Mouse (Mus musculus) midbrain, postnatal 0 days (tissue): ENCODE measurements at regions not wholly inside any gene's neighbourhood (a gene's known extent, or its start where the extent isn't known, plus 50 kb on each side); places are given as distances from the start of the nearest gene placed in this dataset.

Experiments
- ATAC-seq: fragments of 200-750 bp; cut with Nextera tagmentation; 2 replicates; pipeline ENCODE4 v1.8.0; 2017; ENCODE audit warnings: moderate number of reproducible peaks, mild to moderate bottlenecking, moderate TSS enrichment, moderate library complexity; ENCODE audit not compliant: low FRiP score
- DNase-seq: peaks from one replicate; pipeline ENCODE4 v3.0.0-alpha.2; 2015; ENCODE audit warnings: low spot score
- H3K27ac ChIP-seq: fragments of 300-500 bp; sonication (generic); 2 replicates; pipeline ENCODE4 v1.5.1; 2014; ENCODE audit warnings: low read depth, mild to moderate bottlenecking, low read length, mixed read lengths
- H3K27me3 ChIP-seq: fragments of 300-500 bp; sonication (generic); 2 replicates; pipeline ENCODE4 v1.6.1; 2014; ENCODE audit warnings: low read length, control low read depth, mixed read lengths; ENCODE audit not compliant: insufficient read depth
- H3K36me3 ChIP-seq: fragments of 300-500 bp; sonication (generic); 2 replicates; pipeline ENCODE4 v1.6.1; 2014; ENCODE audit warnings: low read length, control low read depth, mixed read lengths; ENCODE audit not compliant: insufficient read depth
- H3K4me1 ChIP-seq: fragments of 300-500 bp; sonication (generic); 2 replicates; pipeline ENCODE4 v1.6.1; 2014; ENCODE audit warnings: mild to moderate bottlenecking, control low read depth, antibody characterized with exemption, low read length, mixed read lengths; ENCODE audit not compliant: insufficient read depth
- H3K4me2 ChIP-seq: fragments of 300-500 bp; sonication (generic); 2 replicates; pipeline ENCODE4 v1.6.1; 2014; ENCODE audit warnings: low read depth, mild to moderate bottlenecking, low read length, mixed read lengths; ENCODE audit not compliant: poor library complexity, severe bottlenecking
- H3K4me3 ChIP-seq: fragments of 300-500 bp; sonication (generic); 2 replicates; pipeline ENCODE4 v1.5.1; 2014; ENCODE audit warnings: low read depth, mild to moderate bottlenecking, low read length, moderate library complexity
- H3K9ac ChIP-seq: fragments of 300-500 bp; sonication (generic); replicated peaks from 2 replicates; pipeline ENCODE4 v1.6.1; 2014; ENCODE audit warnings: mild to moderate bottlenecking, low read length, moderate library complexity, mixed read lengths; ENCODE audit not compliant: poor library complexity, severe bottlenecking
- H3K9me3 ChIP-seq: fragments of 300-500 bp; sonication (generic); 2 replicates; pipeline ENCODE4 v1.6.1; 2016; ENCODE audit warnings: low read length, control low read depth
- CTCF ChIP-seq: IDR thresholded peaks from 2 replicates; pipeline ENCODE4 v1.5.1; 2016; ENCODE audit warnings: antibody characterized with exemption, mild to moderate bottlenecking
- WGBS: fragments of 180-500 bp; shearing (Covaris S2); extraction: QIAGEN DNeasy Blood & Tissue Kit; methylation state at CpG from one replicate; pipeline ENCODE4 v1.1.7; 2014; 5-methylcytosine and 5-hydroxymethylcytosine counted together

DNA sequence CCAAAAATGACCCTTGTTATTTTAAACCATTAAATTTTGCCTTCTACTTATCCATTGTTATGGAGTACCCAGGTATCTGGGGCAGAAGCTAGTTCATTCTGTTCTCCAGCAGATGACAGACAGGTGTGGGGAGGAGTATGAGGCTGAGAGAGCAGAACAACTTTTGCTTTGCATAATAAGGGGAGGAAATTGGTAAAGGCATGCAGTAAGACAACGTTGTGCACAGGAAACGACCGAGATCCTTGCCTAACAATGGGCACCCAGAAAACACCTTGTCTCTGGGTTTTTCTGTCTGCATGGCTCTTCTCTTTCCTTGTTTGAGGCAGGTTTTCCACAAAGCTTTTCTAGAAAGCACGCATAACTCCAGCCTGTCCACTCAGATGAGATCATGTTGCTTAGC is 220.4 kb downstream of the Tbx18 start:
- ATAC-seq (no peak), DNase-seq (no peak)
- H3K36me3 ChIP-seq, result no peaks in the 10 kb centered on the region
- 79% methylated on average over 4 of the region's 4 CpGs for WGBS
- no peaks in the 10 kb centered on the region for H3K27me3 ChIP-seq
- H3K4me2 ChIP-seq, result no peak overlapping the region
- no peak overlapping the region for H3K27ac ChIP-seq
- TF ChIP-seq CTCF, result no peak
- no peaks in the 10 kb centered on the region for H3K4me1 ChIP-seq
- no peaks in the 10 kb centered on the region for H3K9me3 ChIP-seq
- H3K9ac ChIP-seq, result no peak overlapping the region
- H3K4me3 ChIP-seq, result no peak overlapping the region

DNA sequence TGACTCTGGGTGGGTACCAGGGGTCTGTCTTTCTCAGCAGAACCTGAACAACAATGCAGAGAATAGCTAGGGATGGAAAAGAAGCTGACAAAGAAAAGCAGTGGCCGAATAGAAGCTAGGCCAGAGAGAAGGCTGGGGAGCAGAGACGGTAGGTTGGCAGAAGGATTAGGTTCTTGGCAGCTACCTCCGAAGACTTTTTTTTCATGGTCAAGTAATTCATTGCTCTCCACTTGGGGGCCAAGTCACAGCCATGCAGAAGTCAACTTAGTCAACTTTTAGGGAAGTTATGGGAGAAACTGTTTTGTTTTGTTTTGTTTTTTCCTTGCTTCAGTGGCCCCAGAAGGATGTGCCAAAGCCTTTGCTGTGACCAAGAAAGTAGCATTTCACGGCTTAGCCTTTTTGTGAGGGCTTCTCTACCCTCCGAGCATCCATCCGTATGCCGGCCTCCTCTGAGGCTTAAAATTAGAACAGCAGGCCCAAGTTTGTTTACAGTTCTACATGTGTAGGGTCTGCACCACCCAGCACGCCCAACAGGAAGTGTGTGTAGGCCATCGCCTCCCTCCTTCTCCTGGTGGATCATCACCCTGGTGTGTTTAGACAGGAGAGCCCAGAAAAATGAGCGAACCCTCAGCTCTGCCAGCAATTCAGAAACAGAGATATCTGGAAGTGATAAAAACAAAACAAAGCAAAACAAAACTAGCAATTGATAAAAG is 226.2 kb downstream of the Tbx18 start:
- no peaks in the 10 kb centered on the region for H3K27me3 ChIP-seq
- no peaks in the 10 kb centered on the region for H3K4me1 ChIP-seq
- no peaks in the 10 kb centered on the region for H3K36me3 ChIP-seq
- no peak overlapping the region for H3K9ac ChIP-seq
- WGBS, result 73% methylated on average over 10 of the region's 10 CpGs
- H3K27ac ChIP-seq, result no peak overlapping the region
- DNase-seq (no peak), ATAC-seq (no peak)
- H3K9me3 ChIP-seq, result no peaks in the 10 kb centered on the region
- no peak for TF ChIP-seq CTCF
- H3K4me3 ChIP-seq, result no peak overlapping the region
- no peak overlapping the region for H3K4me2 ChIP-seq

DNA sequence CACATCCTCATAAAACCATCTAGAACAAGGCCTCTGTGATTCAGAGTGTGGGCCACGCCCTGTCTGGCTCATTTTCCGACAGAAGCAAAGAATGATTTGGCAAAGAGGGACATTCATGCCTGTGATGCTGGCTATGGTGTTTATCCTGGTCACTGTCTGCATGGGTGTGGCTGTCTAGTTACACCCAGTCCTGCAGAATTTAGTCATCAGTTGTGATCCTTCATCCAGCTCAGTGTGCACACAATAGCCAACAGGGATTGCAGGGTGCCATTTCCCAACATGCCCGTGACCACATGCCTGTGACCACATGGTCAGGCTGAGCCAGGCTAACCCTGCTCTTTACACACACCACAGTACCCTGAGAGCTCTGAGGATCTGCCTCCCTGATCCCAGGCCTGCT is 208.8 kb upstream of the Cep162 start:
- ATAC-seq, result no peak
- WGBS, result 91% methylated on average over 3 of the region's 3 CpGs

DNA sequence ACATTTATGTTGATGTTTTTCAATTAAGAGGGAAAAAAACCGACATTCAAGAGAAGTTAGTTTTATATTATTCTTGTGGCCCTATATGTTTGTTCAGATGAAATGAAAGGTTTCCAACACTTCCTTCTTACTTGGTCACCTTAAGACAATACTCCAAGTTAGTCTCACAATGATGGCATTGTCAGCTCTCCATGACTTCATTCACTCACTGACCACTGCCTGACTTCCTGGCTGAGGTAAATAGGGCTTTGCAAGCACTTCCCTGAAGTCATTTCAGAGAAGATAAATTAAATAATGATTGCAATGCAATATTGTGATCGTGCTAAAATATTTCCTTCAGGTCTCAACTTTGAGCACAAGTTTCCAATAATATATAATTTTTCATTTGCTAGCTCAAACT is 197.9 kb upstream of the Cep162 start:
- no peaks in the 10 kb centered on the region for H3K36me3 ChIP-seq
- no peak for ATAC-seq
- H3K27ac ChIP-seq, result no peak overlapping the region
- H3K4me2 ChIP-seq, result no peak overlapping the region
- H3K9ac ChIP-seq, result no peak overlapping the region
- no peaks in the 10 kb centered on the region for H3K27me3 ChIP-seq
- WGBS, result 82% methylated on average over 2 of the region's 2 CpGs
- DNase-seq, result no peak
- no peaks in the 10 kb centered on the region for H3K4me1 ChIP-seq
- H3K9me3 ChIP-seq, result no peaks in the 10 kb centered on the region
- no peak for TF ChIP-seq CTCF
- H3K4me3 ChIP-seq, result no peak overlapping the region

More for the DNA sequence above, 208.8 kb upstream of the Cep162 start:
- Histone ChIP-seq H3K4me2 (no peak overlapping the region), H3K9ac (no peak overlapping the region), H3K36me3 (no peaks in the 10 kb centered on the region), H3K27ac (no peak overlapping the region), H3K27me3 (no peaks in the 10 kb centered on the region), H3K4me1 (no peaks in the 10 kb centered on the region), H3K4me3 (no peak overlapping the region), H3K9me3 (no peaks in the 10 kb centered on the region)
- no peak for DNase-seq
- no peak for TF ChIP-seq CTCF

DNA sequence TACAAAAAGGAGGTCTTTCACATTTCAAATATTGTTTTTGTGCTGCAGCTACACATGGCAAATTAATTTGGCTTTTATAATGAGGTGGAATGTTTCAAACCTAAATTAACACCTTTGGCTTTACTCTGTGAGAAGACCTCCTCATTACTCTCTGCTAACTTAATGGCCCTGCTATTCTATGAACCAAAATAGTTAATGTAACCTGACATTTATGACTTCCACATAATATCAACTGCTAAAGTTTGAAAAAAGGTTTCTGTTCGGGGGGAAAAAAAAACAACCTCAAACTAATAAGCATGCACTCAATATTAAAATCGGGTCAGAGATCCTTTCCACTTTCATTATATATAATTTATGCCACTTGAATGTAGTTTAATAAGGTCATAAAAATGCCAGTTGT is 197.2 kb upstream of the Cep162 start:
- ATAC-seq, result no peak
- H3K27ac ChIP-seq, result no peak overlapping the region
- no peaks in the 10 kb centered on the region for H3K36me3 ChIP-seq
- H3K9ac ChIP-seq, result no peak overlapping the region
- no peaks in the 10 kb centered on the region for H3K4me1 ChIP-seq
- H3K4me3 ChIP-seq, result no peak overlapping the region
- H3K9me3 ChIP-seq, result no peaks in the 10 kb centered on the region
- no peak for TF ChIP-seq CTCF
- no peak for DNase-seq
- H3K4me2 ChIP-seq, result no peak overlapping the region
- 80% methylated on average over 2 of the region's 2 CpGs for WGBS
- H3K27me3 ChIP-seq, result no peaks in the 10 kb centered on the region

DNA sequence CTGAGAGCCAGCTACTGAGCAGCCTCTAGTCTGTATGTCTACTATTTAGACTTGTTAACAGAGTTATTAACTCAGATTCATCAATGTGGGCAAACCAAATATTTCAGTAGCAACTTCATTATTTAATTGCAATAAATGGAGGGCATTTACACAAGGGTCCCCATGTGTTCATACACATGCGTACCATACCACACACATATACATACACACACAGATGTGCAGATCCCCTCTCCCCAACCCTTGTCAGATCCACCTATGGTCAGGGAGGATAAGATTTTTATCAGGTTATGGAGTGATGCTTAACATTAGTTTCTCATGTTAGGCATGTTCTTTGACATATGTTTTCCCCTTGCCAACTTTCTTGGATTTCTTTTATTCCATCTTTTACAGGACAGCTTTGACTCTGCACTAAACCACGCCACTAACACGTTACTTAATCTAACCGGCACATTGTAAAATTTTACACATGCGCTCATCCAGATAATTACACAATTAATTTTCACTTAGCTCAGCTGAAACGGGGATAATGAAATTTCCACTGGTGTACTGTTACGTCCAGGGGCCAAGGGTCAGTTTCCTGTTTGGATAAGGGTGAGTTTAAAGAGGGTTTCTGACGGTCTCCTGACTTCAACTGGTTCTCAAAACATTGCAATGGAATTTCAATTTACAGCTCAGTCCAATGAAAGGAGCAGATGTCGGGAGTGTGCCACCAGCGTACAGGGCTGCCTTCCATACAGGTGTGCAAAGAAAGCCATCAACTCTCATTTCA is 188.3 kb upstream of the Cep162 start:
- no peak overlapping the region for H3K27ac ChIP-seq
- no peak overlapping the region for H3K9ac ChIP-seq
- H3K4me2 ChIP-seq, result no peak overlapping the region
- H3K27me3 ChIP-seq, result no peaks in the 10 kb centered on the region; the same call in 1 of the 2 replicates
- no peak for TF ChIP-seq CTCF
- H3K9me3 ChIP-seq, result no peaks in the 10 kb centered on the region
- WGBS, result 77% methylated on average over 10 of the region's 10 CpGs
- DNase-seq, result no peak
- H3K36me3 ChIP-seq, result no peaks in the 10 kb centered on the region
- H3K4me3 ChIP-seq, result no peak overlapping the region
- ATAC-seq, result no peak
- H3K4me1 ChIP-seq, result no peaks in the 10 kb centered on the region
